Mouse (Mus musculus): ENCODE results near the gene Stab2.

Stab2 gene

GRCm38 (mm10) chr10:87007385-87008214 lies at the start of gene Stab2:
Gene Stab2, minus strand, starts transcription at chr10:87008025.
- DNase-seq: peak; percentile 6

- DNase-seq: no peak
Observed at GRCm38 (mm10) chr10:87051714-87052113, 43.9 kb upstream of the Stab2 start.

- no peak for DNase-seq
Observed at GRCm38 (mm10) chr10:87049179-87049578, 41.4 kb upstream of the Stab2 start.

- no peak for DNase-seq
Observed at GRCm38 (mm10) chr10:87046931-87047468, 39.2 kb upstream of the Stab2 start.

GRCm38 (mm10) chr10:87046469-87046868 lies 38.6 kb upstream of the Stab2 start:
- no peak for DNase-seq

- DNase-seq: no peak
Observed at GRCm38 (mm10) chr10:87045273-87045672, 37.4 kb upstream of the Stab2 start.

GRCm38 (mm10) chr10:87041265-87041664 lies 33.4 kb upstream of the Stab2 start:
- DNase-seq: no peak

- no peak for DNase-seq
Observed at GRCm38 (mm10) chr10:87039800-87040199, 32.0 kb upstream of the Stab2 start.

- no peak for DNase-seq
Observed at GRCm38 (mm10) chr10:87039340-87039739, 31.5 kb upstream of the Stab2 start.

GRCm38 (mm10) chr10:87037062-87037461 lies 29.2 kb upstream of the Stab2 start:
- DNase-seq: no peak

GRCm38 (mm10) chr10:87036271-87036703 lies 28.5 kb upstream of the Stab2 start:
- no peak for DNase-seq

- DNase-seq: no peak
Observed at GRCm38 (mm10) chr10:87035866-87036265, 28.0 kb upstream of the Stab2 start.

GRCm38 (mm10) chr10:87032768-87033167 lies 24.9 kb upstream of the Stab2 start:
- no peak for DNase-seq

GRCm38 (mm10) chr10:87024884-87025283 lies 17.1 kb upstream of the Stab2 start:
- DNase-seq: peak; percentile 50

- DNase-seq: peak; percentile 9
Observed at GRCm38 (mm10) chr10:87020711-87021110, 12.9 kb upstream of the Stab2 start.

GRCm38 (mm10) chr10:87018876-87019275 lies 11.1 kb upstream of the Stab2 start:
- no peak for DNase-seq

- no peak for DNase-seq
Observed at GRCm38 (mm10) chr10:87016151-87016692, 8.4 kb upstream of the Stab2 start.

- no peak for DNase-seq
Observed at GRCm38 (mm10) chr10:87015403-87015802, 7.6 kb upstream of the Stab2 start.

GRCm38 (mm10) chr10:87014391-87014965 lies 6.7 kb upstream of the Stab2 start:
- no peak for DNase-seq

- DNase-seq: no peak
Observed at GRCm38 (mm10) chr10:87012087-87012486, 4.3 kb upstream of the Stab2 start.

GRCm38 (mm10) chr10:87008215-87008499 lies 332 bp upstream of the Stab2 start:
- DNase-seq: no peak

- no peak for DNase-seq
Observed at GRCm38 (mm10) chr10:86992238-86992976, 15.4 kb downstream of the Stab2 start.

GRCm38 (mm10) chr10:86990666-86991065 lies 17.2 kb downstream of the Stab2 start:
- DNase-seq: no peak
